Mouse (Mus musculus): ENCODE measurements around the gene Dcdc2a. TPM values are rescaled to one million over a fixed set of nuclear protein-coding genes. Genes with fewer than 3 reads are reported as not detected.

Dcdc2a gene
- polyA plus RNA-seq (2016; fragmentation: Nextera tagmentation; extraction: Ambion mirVana): 1.7 and 1.8 TPM in 2 replicates

DNA sequence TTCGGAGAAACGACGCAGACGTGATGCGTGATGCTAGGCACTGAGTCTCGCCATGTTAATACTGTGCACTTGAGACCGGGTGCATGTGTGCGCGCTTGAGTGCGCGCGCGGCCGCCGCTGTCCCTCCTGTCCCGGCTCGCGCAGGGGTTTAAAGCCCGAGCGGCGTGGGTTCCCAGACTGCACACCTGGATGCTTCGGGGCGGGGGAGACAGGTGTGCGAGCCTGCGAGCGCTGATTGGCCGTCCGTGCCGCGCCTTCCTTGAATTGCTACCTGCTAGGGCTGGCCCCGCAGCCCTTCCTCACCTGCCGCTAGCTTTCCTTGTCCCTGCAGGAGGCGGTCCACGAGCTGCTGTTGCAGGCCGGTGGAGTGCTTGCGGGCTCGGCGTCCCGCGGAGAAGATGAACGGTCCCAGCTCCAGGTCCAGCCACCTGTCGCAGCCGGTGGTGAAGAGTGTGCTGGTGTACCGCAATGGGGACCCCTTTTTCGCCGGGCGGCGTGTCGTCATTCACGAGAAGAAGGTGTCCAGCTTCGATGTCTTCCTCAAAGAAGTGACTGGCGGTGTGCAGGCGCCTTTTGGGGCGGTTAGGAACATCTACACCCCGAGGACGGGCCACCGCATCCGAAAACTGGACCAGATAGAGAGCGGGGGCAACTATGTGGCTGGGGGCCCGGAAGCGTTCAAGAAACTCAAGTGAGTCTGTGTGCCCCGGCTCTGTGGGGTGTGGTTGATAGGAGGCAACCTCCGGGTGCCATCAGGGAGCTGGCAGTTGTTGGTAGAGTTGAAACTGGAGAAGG is at the start of gene Dcdc2a:
TSS of gene Dcdc2a (plus strand) at position 132 of the 795 bp plus-strand sequence.
- WGBS: 5% methylated on average over 63 of the region's 63 CpGs
- peaks cover 22% of the 10 kb centered on the region for H3K4me1 ChIP-seq
- H3K36me3 ChIP-seq: no peaks in the 10 kb centered on the region
- peaks cover 7% of the 10 kb centered on the region; the same call in 1 of the 2 replicates for H3K9me3 ChIP-seq (replicated peaks)
- DNase-seq (ENCODE audit: low spot score): peak; percentile 38
- H3K4me3 ChIP-seq: peak within 1 kb of the TSS; percentile 64
- H3K27me3 ChIP-seq (ENCODE audit: low read depth, poor library complexity, severe bottlenecking): peaks cover 58% of the 10 kb centered on the region
- H3K27ac ChIP-seq (replicated peaks): peak within 1 kb of the TSS; percentile 70

DNA sequence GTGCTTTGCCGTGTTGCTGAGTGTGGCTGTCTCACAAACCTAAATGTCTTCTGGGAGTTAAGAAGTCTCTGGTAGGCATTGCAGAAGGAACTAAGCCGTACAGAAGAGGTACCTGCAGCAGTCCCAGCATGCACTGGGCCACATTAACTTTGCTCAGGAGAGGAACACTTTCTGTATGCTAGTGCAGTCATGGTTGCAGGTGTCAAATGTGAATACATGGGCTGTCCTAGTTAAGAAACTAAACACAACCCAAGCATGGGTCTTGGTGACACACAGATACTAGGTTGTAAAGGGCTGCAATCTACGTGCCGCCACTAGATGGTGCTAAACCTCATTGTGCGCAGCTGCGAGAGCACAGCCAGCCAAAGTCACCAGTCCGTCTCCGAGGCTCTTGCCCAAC is 48.7 kb upstream of the Dcdc2a start:
- Histone ChIP-seq H3K36me3 (peaks cover 45% of the 10 kb centered on the region), H3K4me1 (no peaks in the 10 kb centered on the region), H3K4me3 (no peak overlapping the region), H3K9me3 (replicated peaks) (peaks cover 8% of the 10 kb centered on the region), H3K27ac (replicated peaks) (no peak overlapping the region), H3K27me3 (ENCODE audit: low read depth, poor library complexity, severe bottlenecking) (no peaks in the 10 kb centered on the region)
- 91% methylated on average over 8 of the region's 8 CpGs for WGBS
- no peak for DNase-seq (ENCODE audit: low spot score)

DNA sequence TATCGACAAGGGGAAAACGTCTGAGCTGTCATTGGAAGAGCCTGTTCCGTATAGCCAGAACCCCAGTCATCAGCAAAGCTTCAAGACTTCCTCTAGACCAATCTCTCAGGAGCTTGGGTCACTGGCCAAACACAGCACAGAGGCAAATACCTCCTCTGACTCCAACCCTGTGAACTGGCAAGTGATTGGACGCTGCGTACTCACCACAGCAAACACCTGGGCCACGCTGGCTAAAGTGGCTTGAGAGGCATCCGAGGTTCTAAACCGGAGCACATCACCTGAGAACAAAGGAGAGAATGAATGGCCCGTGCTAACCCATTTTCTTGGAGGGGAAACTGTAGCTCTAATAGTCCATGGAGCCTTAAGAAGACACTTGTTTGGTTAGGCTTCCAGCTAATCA is 37.5 kb upstream of the Dcdc2a start:
- H3K4me3 ChIP-seq: 0 out of 2 replicates have a peak overlapping the region, but pooled peaks have one; percentile 90
- H3K36me3 ChIP-seq: peaks cover 17% of the 10 kb centered on the region
- 94% methylated on average over 9 of the region's 9 CpGs for WGBS
- no peak for DNase-seq (ENCODE audit: low spot score)
- peaks cover 31% of the 10 kb centered on the region for H3K4me1 ChIP-seq
- no peaks in the 10 kb centered on the region for H3K27me3 ChIP-seq (ENCODE audit: low read depth, poor library complexity, severe bottlenecking)
- no peak overlapping the region for H3K27ac ChIP-seq (replicated peaks)
- no peaks in the 10 kb centered on the region for H3K9me3 ChIP-seq (replicated peaks)

DNA sequence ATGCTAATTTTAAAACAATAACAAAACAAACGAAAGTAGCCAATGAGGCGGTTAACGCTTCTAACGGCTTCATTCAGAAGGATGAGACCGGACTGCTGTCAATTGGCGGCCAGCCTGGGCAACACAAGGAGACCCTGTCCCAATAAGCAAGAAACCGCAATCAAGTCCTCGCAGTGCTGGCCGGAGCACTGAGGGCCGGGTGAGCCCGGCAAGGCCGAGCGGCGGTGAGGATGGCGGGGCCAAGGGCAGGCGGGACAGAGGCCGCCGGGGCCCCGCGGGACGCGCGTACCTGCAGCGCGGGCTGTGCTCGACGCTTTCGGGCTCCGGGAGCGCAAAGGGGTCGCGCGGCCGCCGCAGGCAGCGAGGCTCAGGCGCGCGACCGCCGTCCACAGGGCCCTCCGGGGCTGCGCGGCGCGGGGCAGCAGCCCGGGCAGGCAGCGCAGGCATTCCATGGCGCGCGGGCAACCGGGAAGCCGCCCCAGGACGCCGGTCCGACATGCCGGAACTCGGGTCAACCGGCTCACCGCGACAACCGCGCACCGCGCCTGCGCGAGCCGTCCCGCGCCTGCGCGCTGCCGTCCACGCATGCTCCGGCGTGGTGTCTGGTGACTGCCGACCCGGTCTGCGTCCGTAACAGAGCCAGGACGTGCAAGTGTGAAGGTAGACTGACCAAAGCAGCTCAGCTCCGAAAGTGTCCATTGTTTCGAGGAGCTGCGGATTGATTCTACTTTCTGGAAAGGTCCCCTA is 35.8 kb upstream of the Dcdc2a start, which contains the start of gene Mrs2:
TSS of gene Mrs2 (minus strand) at position 587 of the 747 bp plus-strand sequence.
- H3K9me3 ChIP-seq (replicated peaks): no peaks in the 10 kb centered on the region
- H3K27me3 ChIP-seq (ENCODE audit: low read depth, poor library complexity, severe bottlenecking): no peaks in the 10 kb centered on the region
- under 1% methylated on average over 83 of the region's 84 CpGs for WGBS
- H3K4me3 ChIP-seq: peak within 1 kb of the TSS; percentile 90
- H3K36me3 ChIP-seq: peaks cover 17% of the 10 kb centered on the region
- peak within 1 kb of the TSS; percentile 92 for H3K27ac ChIP-seq (replicated peaks)
- peak; percentile 90 for DNase-seq (ENCODE audit: low spot score)
- H3K4me1 ChIP-seq: peaks cover 31% of the 10 kb centered on the region

DNA sequence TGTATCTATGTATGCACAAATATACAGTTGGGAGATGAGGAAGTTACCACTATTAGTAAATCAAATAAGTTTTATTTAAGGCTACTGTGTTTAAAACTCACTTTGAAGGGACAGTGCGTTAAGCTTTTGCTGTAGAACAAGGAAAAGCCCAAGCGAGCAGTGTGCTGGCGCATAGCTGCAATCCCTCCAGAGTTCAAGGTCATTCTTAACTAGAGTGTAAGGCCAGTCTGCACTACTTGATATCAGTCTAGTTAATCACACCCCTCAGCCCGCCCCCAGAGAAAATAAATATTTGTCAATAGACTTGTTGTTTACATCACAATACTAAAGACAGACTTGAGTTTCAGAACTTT is 35.3 kb upstream of the Dcdc2a start:
- no peak for DNase-seq (ENCODE audit: low spot score)
- H3K27ac ChIP-seq (replicated peaks): peak overlapping the region; percentile 92
- WGBS: 61% methylated on average over 4 of the region's 4 CpGs

DNA sequence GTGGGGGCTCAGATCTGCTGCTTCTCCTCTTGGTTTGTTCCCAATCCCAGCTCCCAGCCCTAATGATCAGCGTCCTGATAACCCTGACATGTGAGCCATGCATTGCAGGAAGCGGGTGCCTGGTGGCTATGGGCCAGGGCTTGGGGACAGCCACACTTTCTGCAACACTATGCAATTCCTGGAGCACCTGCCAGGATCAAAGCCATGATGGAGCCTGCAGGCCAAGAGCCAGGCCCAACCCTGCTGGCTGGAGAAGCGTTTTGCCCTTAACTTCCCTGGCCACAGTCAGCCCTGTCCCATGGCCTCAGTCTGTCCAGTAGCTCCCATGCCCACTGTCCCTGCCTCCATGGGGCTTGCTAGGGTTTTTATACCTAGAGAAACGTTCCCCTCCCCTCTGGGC is 33.4 kb upstream of the Dcdc2a start:
- H3K27ac ChIP-seq (replicated peaks): no peak overlapping the region
- WGBS: 76% methylated on average over 4 of the region's 4 CpGs
- no peaks in the 10 kb centered on the region for H3K27me3 ChIP-seq (ENCODE audit: low read depth, poor library complexity, severe bottlenecking)
- no peaks in the 10 kb centered on the region for H3K9me3 ChIP-seq (replicated peaks)
- no peak overlapping the region for H3K4me3 ChIP-seq
- no peak for DNase-seq (ENCODE audit: low spot score)
- H3K4me1 ChIP-seq: peaks cover 31% of the 10 kb centered on the region
- H3K36me3 ChIP-seq: peaks cover 8% of the 10 kb centered on the region

More for the DNA sequence above, 35.3 kb upstream of the Dcdc2a start:
- peaks cover 31% of the 10 kb centered on the region for H3K4me1 ChIP-seq
- H3K4me3 ChIP-seq: peak overlapping the region; percentile 90
- H3K36me3 ChIP-seq: peaks cover 17% of the 10 kb centered on the region
- H3K27me3 ChIP-seq (ENCODE audit: low read depth, poor library complexity, severe bottlenecking): no peaks in the 10 kb centered on the region
- H3K9me3 ChIP-seq (replicated peaks): no peaks in the 10 kb centered on the region

DNA sequence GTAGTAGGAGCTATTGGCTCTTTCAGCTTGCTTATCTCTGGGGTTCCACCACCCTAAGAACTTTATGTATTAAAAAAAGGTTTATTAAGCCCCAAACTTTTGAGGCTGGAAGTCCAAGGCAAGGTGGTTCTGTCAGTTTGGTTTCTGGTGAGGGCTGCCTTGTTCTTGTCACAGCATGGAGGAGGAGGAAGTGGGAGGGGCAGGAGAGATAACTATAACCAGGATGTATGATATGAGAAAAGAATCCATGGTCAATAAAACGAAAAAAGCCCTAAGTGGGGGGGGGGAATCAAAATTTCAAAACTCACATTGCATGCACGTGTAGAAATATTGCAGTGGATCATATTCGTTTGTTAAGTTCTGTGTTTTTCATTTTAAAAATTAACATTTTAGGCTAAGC is 32.7 kb upstream of the Dcdc2a start:
- Histone ChIP-seq H3K27me3 (ENCODE audit: low read depth, poor library complexity, severe bottlenecking) (no peaks in the 10 kb centered on the region), H3K27ac (replicated peaks) (no peak overlapping the region), H3K4me3 (no peak overlapping the region), H3K36me3 (peaks cover 2% of the 10 kb centered on the region; the same call in 1 of the 2 replicates), H3K9me3 (replicated peaks) (no peaks in the 10 kb centered on the region), H3K4me1 (peaks cover 25% of the 10 kb centered on the region)
- no peak for DNase-seq (ENCODE audit: low spot score)
- WGBS: 81% methylated on average over 3 of the region's 3 CpGs

DNA sequence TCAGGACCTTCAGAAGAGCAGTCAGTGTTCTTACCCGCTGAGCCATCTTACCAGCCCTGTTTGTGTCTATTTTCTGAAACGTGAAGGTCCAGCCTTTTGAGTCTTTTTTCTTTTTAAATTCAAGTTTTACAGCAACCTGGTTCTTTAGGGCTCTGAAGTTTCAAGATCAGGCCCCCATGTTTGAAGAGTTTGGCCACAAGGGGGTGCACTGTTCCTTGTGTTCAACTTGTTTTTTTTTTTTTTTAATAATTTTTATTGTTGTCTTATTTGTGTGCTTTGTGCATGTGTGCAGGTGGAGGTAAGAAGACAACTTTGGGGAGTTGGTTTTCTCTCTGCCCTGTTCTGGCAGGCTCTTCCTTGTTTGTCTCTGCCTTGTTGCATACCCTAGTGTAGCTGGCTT is 31.1 kb upstream of the Dcdc2a start:
- WGBS: 33% methylated on average over 2 of the region's 2 CpGs
- peak; percentile 18 for DNase-seq (ENCODE audit: low spot score)
- Histone ChIP-seq H3K9me3 (replicated peaks) (no peaks in the 10 kb centered on the region), H3K27me3 (ENCODE audit: low read depth, poor library complexity, severe bottlenecking) (no peaks in the 10 kb centered on the region), H3K4me1 (peaks cover 10% of the 10 kb centered on the region), H3K27ac (replicated peaks) (no peak overlapping the region), H3K4me3 (no peak overlapping the region), H3K36me3 (no peaks in the 10 kb centered on the region)

DNA sequence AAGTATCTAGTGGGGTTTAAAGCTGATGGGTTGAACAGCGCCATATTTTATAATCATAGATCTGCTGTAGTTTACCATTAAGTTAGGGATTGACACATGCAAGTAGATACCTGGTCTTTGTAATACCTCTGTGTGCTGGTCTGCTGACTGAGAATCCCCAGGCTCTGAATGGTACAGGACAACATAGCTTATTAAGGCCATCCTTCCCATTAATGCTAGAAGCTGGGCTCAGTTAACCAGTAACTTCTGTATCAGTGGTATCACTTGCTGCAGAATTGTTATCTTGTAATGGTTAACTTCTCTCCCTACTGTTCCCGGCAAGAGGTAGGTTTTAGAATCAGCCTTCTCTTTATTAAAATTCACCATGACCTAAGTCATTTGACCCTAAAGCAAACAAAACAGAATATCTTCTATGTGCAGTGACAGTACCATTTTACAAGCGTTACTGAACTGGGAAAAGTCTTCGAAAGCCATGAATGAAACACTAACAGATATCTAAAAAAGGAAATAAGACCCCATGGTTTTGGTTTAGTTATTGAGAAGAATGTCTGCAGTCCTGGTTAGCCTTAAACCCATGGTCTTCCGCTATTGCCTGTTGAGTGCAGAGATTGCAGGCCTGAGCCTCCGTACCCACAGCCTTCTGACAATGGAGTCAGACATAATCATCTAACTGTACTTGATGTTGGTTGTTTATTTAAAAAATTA is 29.2 kb upstream of the Dcdc2a start:
- H3K4me1 ChIP-seq: no peaks in the 10 kb centered on the region
- H3K36me3 ChIP-seq: no peaks in the 10 kb centered on the region
- 93% methylated on average over 6 of the region's 6 CpGs for WGBS
- no peak for DNase-seq (ENCODE audit: low spot score)
- H3K27ac ChIP-seq (replicated peaks): no peak overlapping the region
- no peaks in the 10 kb centered on the region for H3K9me3 ChIP-seq (replicated peaks)
- no peaks in the 10 kb centered on the region for H3K27me3 ChIP-seq (ENCODE audit: low read depth, poor library complexity, severe bottlenecking)
- H3K4me3 ChIP-seq: no peak overlapping the region

DNA sequence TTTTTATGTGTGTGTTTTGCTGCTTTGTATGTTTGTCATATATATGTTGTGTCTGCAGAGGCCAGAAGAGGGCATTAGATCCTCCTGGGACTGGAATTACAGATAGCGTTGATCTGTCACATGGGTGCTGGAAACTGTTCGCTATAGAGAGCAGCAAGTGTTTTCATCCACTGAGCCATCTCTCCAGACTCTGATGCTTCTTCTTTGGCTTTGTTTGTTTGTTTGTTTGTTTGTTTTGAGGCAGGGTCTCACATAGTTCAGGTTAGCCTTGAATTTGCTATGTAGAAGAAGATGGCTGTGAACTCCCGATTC is 28.7 kb upstream of the Dcdc2a start:
- 76% methylated on average over 3 of the region's 3 CpGs for WGBS
- Histone ChIP-seq H3K36me3 (no peaks in the 10 kb centered on the region), H3K27me3 (ENCODE audit: low read depth, poor library complexity, severe bottlenecking) (no peaks in the 10 kb centered on the region), H3K4me3 (no peak overlapping the region), H3K9me3 (replicated peaks) (no peaks in the 10 kb centered on the region), H3K4me1 (no peaks in the 10 kb centered on the region), H3K27ac (replicated peaks) (no peak overlapping the region)
- DNase-seq (ENCODE audit: low spot score): no peak

DNA sequence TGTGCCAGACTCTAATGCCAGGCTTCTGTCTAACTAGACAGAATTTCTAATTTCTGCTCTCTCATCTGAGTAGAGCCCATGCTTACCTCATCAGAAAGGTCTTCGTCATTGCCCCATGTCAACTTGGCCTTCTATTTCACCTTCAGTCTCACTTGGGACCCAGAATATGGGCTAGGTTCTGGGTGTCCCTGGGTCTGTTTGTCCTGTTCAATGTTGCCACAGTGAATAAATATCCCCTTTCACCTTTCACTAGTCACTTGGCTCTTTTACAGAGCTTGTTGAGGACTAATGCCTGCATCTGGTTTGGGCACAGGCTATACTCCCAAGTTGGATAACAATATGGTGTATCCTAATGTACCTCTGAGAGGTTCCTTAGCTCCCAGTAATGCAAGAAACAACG is 16.3 kb upstream of the Dcdc2a start:
- 82% methylated on average over 2 of the region's 2 CpGs for WGBS
- Histone ChIP-seq H3K4me3 (no peak overlapping the region), H3K4me1 (no peaks in the 10 kb centered on the region), H3K36me3 (no peaks in the 10 kb centered on the region), H3K9me3 (replicated peaks) (no peaks in the 10 kb centered on the region), H3K27me3 (ENCODE audit: low read depth, poor library complexity, severe bottlenecking) (no peaks in the 10 kb centered on the region), H3K27ac (replicated peaks) (no peak overlapping the region)
- no peak for DNase-seq (ENCODE audit: low spot score)

DNA sequence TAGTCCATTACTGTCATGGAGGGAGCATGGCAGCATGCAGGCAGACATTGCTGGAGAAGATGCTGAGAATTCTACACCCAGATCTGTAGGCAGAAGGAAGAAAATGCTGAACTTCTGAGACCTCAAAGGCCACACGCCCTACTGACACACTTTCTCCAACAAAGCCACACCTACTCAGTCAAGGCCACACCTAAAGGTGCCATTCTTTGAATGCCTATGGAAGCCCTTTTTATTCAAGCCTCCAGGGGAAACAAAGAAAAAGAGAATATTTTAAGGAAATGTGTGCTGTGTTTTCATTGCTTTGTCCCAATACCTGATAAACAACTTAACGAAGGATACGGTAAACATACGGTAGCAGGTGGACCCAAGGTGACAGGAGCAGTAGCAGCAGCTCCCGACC is 3.1 kb upstream of the Dcdc2a start:
- 88% methylated on average over 5 of the region's 5 CpGs for WGBS
- no peak for DNase-seq (ENCODE audit: low spot score)
- Histone ChIP-seq H3K4me3 (no peak overlapping the region), H3K36me3 (no peaks in the 10 kb centered on the region), H3K27me3 (ENCODE audit: low read depth, poor library complexity, severe bottlenecking) (peaks cover 49% of the 10 kb centered on the region), H3K27ac (replicated peaks) (no peak overlapping the region), H3K4me1 (peaks cover 22% of the 10 kb centered on the region), H3K9me3 (replicated peaks) (peaks cover 13% of the 10 kb centered on the region)
